Mouse (Mus musculus) layer of hippocampus, adult 9-10 months (tissue): Measurements from ENCODE around the gene Rhox2g.
"Not testable (repeated sequence)": the region's sequence is repeated elsewhere in the genome, so short reads cannot be mapped to it uniquely, and the experiment has no call there.

Source experiments
- DNase-seq: peaks from one replicate; pipeline ENCODE4 v3.0.0; 2022; ENCODE audit warnings: low spot score

Rhox2g gene

GRCm38 (mm10) chrX:37643370-37643769 lies at the start of gene Rhox2g:
Gene Rhox2g, minus strand, starts transcription at chrX:37643470.
- not testable (repeated sequence) for DNase-seq

GRCm38 (mm10) chrX:37692261-37692660 lies 49.0 kb upstream of the Rhox2g start:
- DNase-seq = no peak

GRCm38 (mm10) chrX:37683031-37683715 lies 39.9 kb upstream of the Rhox2g start:
- DNase-seq = no peak

- DNase-seq = not testable (repeated sequence)
Measured at GRCm38 (mm10) chrX:37673177-37673576, 29.9 kb upstream of the Rhox2g start, which contains the start of gene Rhox2h. Gene Rhox2h, minus strand, starts transcription at chrX:37673277.

GRCm38 (mm10) chrX:37668664-37669063 lies 25.4 kb upstream of the Rhox2g start, which contains the start of gene Rhox3h:
Gene Rhox3h, minus strand, starts transcription at chrX:37668764.
- DNase-seq = not testable (repeated sequence)

GRCm38 (mm10) chrX:37651227-37651626 lies 8.0 kb upstream of the Rhox2g start, which contains the start of gene Rhox4g:
Gene Rhox4g, minus strand, starts transcription at chrX:37651327.
- DNase-seq = not testable (repeated sequence)

GRCm38 (mm10) chrX:37628512-37628911 lies 14.8 kb downstream of the Rhox2g start, which contains the start of gene Rhox3g:
Gene Rhox3g, minus strand, starts transcription at chrX:37628612.
- not testable (repeated sequence) for DNase-seq

GRCm38 (mm10) chrX:37607604-37608003 lies 35.7 kb downstream of the Rhox2g start, which contains the start of gene Rhox4f:
Gene Rhox4f, minus strand, starts transcription at chrX:37607704.
- DNase-seq = not testable (repeated sequence)
